Mouse (Mus musculus) liver, adult 2 months (tissue): ENCODE results near the gene Dpp6. TPM values are rescaled to one million over a fixed set of nuclear protein-coding genes. Genes with fewer than 3 reads are reported as not detected.

ENCODE experiments used
- DNase-seq: peaks from one replicate; pipeline ENCODE4 v3.0.0-alpha.2; 2011; ENCODE audit warnings: low read depth, low spot score; ENCODE audit errors: extremely low read depth
- H3K27ac ChIP-seq: fragments of 200-500 bp; replicated peaks from 2 replicates; pipeline ENCODE4 v1.5.1; 2012; ENCODE audit warnings: low read depth, mild to moderate bottlenecking, control low read depth, inconsistent platforms, low read length; ENCODE audit not compliant: insufficient read depth
- H3K27me3 ChIP-seq: fragments of 200-500 bp; 2 replicates; pipeline ENCODE4 v1.6.1; 2012; ENCODE audit warnings: mild to moderate bottlenecking, moderate library complexity, low read length, inconsistent platforms; ENCODE audit not compliant: control insufficient read depth, insufficient read depth
- H3K36me3 ChIP-seq: fragments of 200-500 bp; 2 replicates; pipeline ENCODE4 v1.6.1; 2012; ENCODE audit warnings: low read length, inconsistent platforms; ENCODE audit not compliant: control insufficient read depth, insufficient read depth
- H3K4me1 ChIP-seq: fragments of 200-500 bp; 2 replicates; pipeline ENCODE4 v1.6.1; 2011; ENCODE audit warnings: low read length; ENCODE audit not compliant: control insufficient read depth, insufficient read depth
- H3K4me3 ChIP-seq: fragments of 200-500 bp; 2 replicates; pipeline ENCODE4 v1.5.1; 2011; ENCODE audit warnings: low read depth, mild to moderate bottlenecking, control low read depth, low read length, moderate library complexity; ENCODE audit not compliant: insufficient read depth
- H3K79me2 ChIP-seq: fragments of 200-500 bp; 2 replicates; pipeline ENCODE4 v1.6.1; 2012; ENCODE audit warnings: inconsistent platforms, mild to moderate bottlenecking, low read length, moderate library complexity; ENCODE audit not compliant: control insufficient read depth, insufficient read depth
- H3K9ac ChIP-seq: fragments of 200-500 bp; 2 replicates; pipeline ENCODE4 v1.6.1; 2012; ENCODE audit warnings: low read depth, mild to moderate bottlenecking, control low read depth, inconsistent platforms, low read length
- CTCF ChIP-seq: fragments of 200-500 bp; IDR thresholded peaks from 2 replicates; pipeline ENCODE4 v1.5.1; 2011; ENCODE audit warnings: low read depth, low read length, control low read depth
- POLR2A ChIP-seq: fragments of 200-500 bp; IDR thresholded peaks from 2 replicates; pipeline ENCODE4 v1.6.1; 2011; ENCODE audit warnings: low read length, control low read depth; ENCODE audit not compliant: insufficient read depth; ENCODE audit errors: extremely low read depth
- whole genome bisulfite sequencing: fragments of 180-500 bp; shearing (Covaris S2); methylation state at CpG from one replicate; pipeline ENCODE4 v1.1.7; 2018; 5-methylcytosine and 5-hydroxymethylcytosine counted together
- polyA plus RNA-seq: library from polyadenylated mRNA; depleted of rRNA; stranded (reverse); fragments of >200 nt; gene quantifications from 2 replicates; pipeline ENCODE4 v1.2.3, GENCODE M21; 2012
- total RNA-seq: library from RNA; depleted of rRNA; stranded (reverse); fragments of >200 nt; gene quantifications from 2 replicates; pipeline ENCODE4 v1.2.3, GENCODE M21; 2014

The Dpp6 gene
- total and polyA plus RNA-seq, 2 experiments, result not detected

DNA sequence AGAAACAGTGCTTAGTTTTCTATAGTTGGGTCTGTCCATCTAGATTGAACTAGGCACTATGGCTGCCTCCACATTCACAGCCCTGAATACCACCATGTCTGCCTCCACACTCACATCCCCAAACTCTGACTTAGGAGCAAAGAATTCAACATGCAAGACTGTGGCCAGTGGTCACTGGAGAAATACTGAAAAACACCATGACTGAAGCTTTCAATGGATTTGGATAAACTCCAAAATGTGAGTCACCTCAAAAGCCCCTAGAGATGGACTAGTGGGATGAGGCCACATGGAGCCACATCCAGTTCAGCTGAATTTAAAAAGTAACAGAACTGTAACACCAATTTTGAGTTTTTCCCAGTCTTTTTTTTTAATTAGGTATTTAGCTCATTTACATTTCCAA is 616.6 kb downstream of the Dpp6 start:
- no peak overlapping the region for H3K9ac ChIP-seq
- no peak overlapping the region for H3K27ac ChIP-seq
- no peaks in the 10 kb centered on the region for H3K27me3 ChIP-seq
- H3K79me2 ChIP-seq, result no peaks in the 10 kb centered on the region
- DNase-seq, result no peak
- TF ChIP-seq POLR2A, result no peak
- no peak for TF ChIP-seq CTCF
- H3K36me3 ChIP-seq, result no peaks in the 10 kb centered on the region
- no peak overlapping the region for H3K4me3 ChIP-seq
- H3K4me1 ChIP-seq, result no peaks in the 10 kb centered on the region

DNA sequence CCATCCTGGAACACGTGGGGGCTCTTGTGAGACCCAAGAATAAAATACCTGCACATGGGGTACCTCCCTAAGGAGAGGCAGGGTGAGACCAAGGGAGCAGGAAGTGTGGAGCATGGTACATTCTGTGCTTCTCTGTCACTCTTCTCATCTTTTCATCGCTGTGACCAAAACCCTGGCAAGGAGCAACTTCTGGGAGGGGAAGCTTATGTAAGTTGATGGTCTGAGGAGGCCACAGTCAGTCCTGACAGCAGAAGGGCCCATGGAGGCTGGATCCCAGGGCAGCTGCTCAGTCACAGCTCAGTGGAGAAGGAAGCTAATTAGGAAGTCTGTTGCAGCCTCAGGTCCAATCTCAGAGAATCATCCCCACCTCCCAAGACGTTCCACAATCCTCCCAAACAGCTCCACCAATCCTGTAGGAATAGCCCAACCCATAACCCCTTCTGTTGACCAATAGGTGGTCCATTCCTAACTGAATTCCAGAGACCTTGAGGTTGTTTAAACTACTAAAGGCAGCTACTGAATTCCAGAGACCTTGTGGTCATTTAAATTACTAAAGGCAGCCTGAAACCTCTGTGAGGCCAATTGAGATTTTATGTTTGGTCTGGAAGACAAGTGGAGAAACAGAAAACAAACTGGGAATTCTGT is 636.3 kb downstream of the Dpp6 start:
- no peak overlapping the region for H3K4me3 ChIP-seq

DNA sequence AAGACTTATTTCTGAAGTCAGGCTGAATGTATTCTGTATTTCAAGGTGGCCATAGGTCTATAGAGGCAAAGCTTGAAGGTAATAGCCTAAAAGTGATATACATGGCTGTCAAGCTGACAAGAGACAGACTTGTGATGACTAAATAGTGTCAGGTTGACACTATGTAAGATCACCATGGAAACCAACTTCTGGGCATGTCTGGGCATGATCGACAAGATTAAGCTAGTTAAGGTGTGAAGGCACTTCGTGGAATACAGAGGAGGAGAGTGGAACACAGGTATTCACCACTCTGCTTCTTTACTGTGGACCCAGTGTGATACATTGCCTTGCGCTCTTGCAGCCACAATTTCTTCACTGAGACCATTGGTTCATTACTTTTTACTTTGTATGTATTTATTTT is 637.4 kb downstream of the Dpp6 start:
- H3K4me1 ChIP-seq, result no peaks in the 10 kb centered on the region
- no peak overlapping the region for H3K27ac ChIP-seq
- H3K79me2 ChIP-seq, result no peaks in the 10 kb centered on the region
- H3K36me3 ChIP-seq, result no peaks in the 10 kb centered on the region
- no peak overlapping the region for H3K9ac ChIP-seq
- H3K27me3 ChIP-seq, result no peaks in the 10 kb centered on the region
- no peak overlapping the region for H3K4me3 ChIP-seq
- no peak for DNase-seq
- 78% methylated on average over 3 of the region's 3 CpGs for WGBS
- no peak for TF ChIP-seq POLR2A
- TF ChIP-seq CTCF, result no peak

More for the DNA sequence above, 636.3 kb downstream of the Dpp6 start:
- no peaks in the 10 kb centered on the region for H3K79me2 ChIP-seq
- WGBS, result 35% methylated on average over 3 of the region's 3 CpGs
- no peak overlapping the region for H3K9ac ChIP-seq
- TF ChIP-seq CTCF (no peak), POLR2A (no peak)
- DNase-seq, result no peak
- H3K4me1 ChIP-seq, result no peaks in the 10 kb centered on the region
- H3K36me3 ChIP-seq, result no peaks in the 10 kb centered on the region
- H3K27ac ChIP-seq, result no peak overlapping the region
- no peaks in the 10 kb centered on the region for H3K27me3 ChIP-seq

DNA sequence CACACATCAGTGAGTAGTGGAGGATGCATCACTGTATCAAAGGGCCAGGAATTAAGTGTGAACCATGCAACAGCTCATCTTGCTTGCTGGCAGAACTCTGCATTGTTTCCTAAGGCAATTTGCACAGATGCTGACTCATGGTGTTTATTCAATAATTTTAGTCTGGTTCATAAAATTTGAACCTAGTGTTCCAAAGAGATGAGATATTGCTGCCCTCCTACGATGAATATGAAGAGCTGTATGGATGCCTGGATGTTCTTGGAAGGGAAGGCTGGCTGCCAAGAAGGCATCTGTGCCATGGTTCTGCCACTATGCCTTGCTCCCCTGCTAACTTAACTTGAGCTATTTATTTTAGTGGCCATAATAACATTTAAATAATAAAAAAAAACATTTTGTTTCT is 640.0 kb downstream of the Dpp6 start:
- no peak for TF ChIP-seq CTCF
- no peak for TF ChIP-seq POLR2A
- no peaks in the 10 kb centered on the region for H3K4me1 ChIP-seq
- H3K27me3 ChIP-seq, result no peaks in the 10 kb centered on the region
- H3K36me3 ChIP-seq, result no peaks in the 10 kb centered on the region
- H3K79me2 ChIP-seq, result no peaks in the 10 kb centered on the region
- no peak overlapping the region for H3K27ac ChIP-seq
- WGBS, result 82% methylated on average over 1 of the region's 1 CpGs
- H3K4me3 ChIP-seq, result no peak overlapping the region
- H3K9ac ChIP-seq, result no peak overlapping the region
- no peak for DNase-seq

DNA sequence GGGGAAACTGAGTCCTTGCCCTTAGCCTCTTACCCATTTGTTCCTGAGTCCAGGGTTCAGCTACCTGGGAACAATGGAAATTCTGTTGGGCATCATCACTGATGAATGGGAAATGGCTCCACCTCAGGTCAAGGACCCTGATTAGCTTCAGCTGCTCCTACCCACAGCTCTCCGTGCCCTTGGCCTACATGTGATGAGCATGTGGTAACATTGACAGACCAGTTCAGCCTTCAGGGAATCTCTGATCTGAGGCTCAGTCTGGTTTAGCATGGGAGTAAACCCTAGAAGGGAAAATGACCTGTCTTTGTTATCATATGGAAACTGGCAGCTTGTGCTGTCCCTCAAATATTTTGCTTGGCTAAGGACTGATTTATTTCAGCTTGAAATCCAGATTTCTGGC is 640.7 kb downstream of the Dpp6 start:
- Histone ChIP-seq H3K79me2 (no peaks in the 10 kb centered on the region), H3K27ac (no peak overlapping the region), H3K4me1 (no peaks in the 10 kb centered on the region), H3K36me3 (no peaks in the 10 kb centered on the region), H3K4me3 (no peak overlapping the region), H3K27me3 (no peaks in the 10 kb centered on the region), H3K9ac (no peak overlapping the region)
- DNase-seq, result no peak
- WGBS, result 45% methylated on average over 1 of the region's 1 CpGs
- no peak for TF ChIP-seq POLR2A
- no peak for TF ChIP-seq CTCF

DNA sequence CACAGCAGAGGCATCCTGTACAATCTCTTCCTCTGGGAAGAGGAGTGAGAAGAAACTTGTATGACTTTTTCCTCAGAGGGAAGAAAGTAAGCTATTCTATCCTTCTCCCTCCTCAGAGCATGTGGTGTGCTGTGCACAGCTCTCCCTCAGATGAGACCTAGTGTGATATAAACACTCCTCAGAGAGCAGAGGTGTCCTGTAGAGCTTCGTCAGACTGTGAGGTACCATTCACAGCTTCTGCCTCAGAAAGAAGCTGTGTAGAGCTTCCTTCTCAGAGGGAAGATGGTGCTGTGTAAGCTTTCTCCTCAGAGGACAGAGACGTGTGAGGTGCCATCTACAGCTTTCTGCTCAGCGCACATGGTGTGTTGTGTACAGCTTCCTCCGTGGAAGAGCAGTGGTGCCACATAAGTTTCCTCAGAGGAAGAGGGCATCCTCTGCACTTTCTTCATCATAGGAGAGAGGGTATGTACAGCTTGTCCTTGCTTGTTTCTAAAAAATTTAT is 658.0 kb downstream of the Dpp6 start:
- Histone ChIP-seq H3K4me3 (no peak overlapping the region), H3K27me3 (no peaks in the 10 kb centered on the region), H3K27ac (no peak overlapping the region), H3K79me2 (no peaks in the 10 kb centered on the region), H3K36me3 (no peaks in the 10 kb centered on the region), H3K9ac (no peak overlapping the region), H3K4me1 (no peaks in the 10 kb centered on the region)
- 72% methylated on average over 4 of the region's 4 CpGs for WGBS
- TF ChIP-seq POLR2A (no peak), CTCF (no peak)
- DNase-seq, result no peak
